Mouse (Mus musculus) adrenal gland, adult (tissue): ENCODE results near the gene Arhgap40.

Experiments
- DNase-seq, 2 experiments: peaks; one replicate each; pipeline ENCODE4 v3.0.0; 2022 to 2023; ENCODE audit warnings: low spot score in 1 of 2; ENCODE audit not compliant: inconsistent age in 2 of 2

Arhgap40 gene

DNA sequence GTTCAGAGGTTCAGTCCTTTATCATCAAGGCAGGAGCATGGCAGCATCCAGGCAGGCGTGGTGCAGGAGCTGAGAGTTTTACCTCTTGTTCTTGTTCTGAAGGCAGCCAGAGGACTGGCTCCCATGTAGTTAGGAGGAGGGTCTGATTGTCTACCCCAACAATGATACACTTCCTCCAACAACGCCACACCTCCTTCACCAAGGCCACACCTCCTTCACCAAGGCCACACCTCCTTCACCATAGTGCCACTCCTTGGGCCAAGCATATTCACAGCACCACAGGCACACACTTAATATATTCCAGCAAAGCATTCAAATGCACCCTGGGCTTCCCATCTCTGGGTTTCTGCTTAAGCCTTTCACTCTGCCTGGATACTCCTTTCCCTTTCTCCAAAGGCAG, 32.7 kb downstream of the Arhgap40 start:
- DNase-seq = no peak

DNA sequence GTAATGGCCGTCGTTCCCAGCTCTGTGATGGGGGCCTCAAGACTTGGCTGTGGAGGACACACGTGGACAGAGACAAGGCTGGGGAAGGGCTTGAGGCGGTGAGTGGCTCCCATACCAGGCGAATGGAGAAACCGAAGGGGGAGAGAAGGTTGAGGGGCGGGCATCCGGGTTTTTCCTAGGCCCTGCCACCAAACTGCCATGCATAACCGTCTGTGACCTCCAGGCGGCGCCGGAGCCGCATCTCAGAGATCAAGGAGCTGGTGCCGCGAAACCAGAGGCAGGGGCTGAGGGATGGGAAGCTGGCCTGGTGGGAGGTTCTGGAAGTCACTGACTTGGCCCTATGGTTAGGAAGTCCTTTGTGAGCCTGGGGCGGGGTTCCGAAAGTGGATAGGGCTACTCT, 34.2 kb downstream of the Arhgap40 start:
- DNase-seq = peak; percentile 49 to 80

DNA sequence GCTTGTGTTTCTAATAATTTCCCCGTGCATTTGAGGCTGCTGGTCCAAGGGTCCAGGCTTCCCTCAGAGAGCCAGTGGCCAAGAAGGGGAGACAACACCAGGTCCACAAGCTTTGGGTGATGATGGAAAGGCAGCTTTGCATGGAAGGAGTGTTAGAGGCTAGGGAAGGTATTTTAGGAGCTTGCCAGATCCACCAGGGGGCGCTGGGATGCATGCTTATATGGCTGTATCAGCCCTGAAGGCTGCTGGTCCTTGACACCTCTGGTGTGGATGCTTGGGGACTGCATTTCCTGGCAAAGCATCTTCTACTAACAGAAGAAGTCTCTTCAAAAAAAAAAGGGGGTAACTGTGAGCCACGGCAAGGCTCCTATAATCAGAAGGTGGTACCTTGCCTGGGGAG, 37.5 kb downstream of the Arhgap40 start:
- DNase-seq = peak; percentile 65 to 89

DNA sequence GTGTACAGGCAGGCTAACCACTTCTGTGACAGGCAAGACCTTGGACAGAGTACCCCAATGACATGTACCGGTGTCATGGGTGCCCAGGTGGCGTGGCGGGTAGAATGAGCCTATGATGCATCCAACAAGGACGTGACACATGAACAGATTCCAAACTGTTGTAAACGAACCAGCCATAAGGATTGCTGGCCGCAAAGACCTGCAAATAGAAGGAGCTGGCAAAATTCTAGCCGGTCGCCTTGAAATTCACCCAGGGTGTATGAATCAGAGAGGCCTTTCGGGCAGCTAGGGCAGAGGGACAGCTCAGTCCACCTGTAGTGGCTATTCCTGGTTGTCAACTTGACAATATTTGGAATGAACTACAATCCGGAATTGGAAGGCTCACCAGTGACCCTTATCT, 41.8 kb downstream of the Arhgap40 start:
- DNase-seq = peak; percentile 33 to 68

DNA sequence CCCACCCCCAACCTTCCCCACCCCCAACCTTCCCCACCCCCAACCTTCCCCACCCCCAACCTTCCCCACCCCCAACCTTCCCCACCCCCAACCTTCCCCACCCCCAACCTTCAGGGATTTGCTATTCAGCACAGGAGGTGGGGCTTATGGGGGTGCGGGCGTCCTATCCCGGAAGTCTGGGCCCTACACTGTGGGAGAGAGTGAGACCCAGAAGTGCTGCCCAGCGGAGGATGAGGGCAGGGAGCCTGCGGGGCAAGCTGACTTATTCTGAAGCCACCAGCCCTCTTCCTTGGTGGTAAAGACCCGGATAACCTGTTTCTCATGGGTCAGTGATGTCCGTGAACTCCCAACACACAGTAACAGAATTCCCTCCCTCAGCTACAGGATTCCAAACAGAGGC, 42.7 kb downstream of the Arhgap40 start:
- peak; percentile 64 to 75 for DNase-seq

DNA sequence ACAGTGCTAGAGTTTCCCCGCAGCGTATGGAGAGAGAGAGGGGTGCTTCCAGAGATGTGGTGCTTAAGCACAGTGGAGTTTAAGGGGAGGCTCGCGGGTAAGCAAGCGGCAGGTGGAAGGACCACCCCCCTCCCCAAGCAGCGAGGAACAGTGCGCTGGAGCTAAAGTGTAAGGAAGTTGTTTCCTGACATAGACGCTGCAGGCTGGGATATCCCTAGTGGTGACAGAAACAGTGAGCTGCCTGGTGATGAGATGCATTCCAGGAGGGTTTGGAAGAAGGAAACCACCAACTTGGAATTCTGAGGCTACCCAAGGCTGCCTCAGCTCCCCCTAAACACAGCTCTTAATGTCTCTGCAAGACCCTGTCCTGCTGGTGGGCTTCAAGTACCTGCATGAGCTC, 43.2 kb downstream of the Arhgap40 start:
- DNase-seq = no peak

DNA sequence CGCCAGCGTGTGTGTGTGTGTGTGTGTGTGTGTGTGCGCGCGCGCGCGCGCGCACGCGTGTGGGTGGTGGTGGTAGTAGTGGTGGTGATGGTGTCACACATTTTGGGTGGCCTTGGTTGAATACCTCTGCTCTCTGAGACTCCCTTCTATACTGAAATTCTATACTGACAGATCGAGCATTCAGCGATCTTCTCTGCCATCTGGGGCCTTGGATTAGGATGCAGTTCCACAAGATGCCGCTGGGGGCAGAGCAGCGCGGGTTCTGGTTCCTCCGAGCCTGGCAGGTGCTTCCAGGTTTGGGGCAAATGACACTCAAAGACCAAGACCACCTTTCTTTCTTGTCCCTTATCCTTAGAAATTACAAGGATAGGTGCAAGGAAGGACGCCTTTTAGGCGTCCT, 43.6 kb downstream of the Arhgap40 start:
- peak; percentile 57 to 87 for DNase-seq

DNA sequence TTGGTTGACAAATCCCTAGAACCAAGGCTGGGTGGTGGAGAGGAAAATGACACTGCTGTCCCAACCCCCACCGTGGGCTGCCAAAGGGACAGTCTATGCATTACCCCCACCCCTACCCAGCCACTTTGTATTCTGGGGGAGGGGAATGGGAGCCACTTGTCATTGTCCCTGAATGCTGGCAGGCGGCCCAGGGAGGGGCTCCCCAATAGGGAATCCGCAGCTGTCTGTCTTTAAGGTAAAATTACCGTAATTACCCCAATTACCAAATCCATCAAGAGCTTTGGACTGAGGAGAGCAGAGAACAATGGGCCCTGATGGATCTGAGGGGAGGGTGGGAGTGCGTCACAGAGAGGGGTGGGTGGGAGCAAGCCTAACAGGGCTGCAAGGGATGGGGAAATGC, 44.2 kb downstream of the Arhgap40 start:
- DNase-seq = no peak

DNA sequence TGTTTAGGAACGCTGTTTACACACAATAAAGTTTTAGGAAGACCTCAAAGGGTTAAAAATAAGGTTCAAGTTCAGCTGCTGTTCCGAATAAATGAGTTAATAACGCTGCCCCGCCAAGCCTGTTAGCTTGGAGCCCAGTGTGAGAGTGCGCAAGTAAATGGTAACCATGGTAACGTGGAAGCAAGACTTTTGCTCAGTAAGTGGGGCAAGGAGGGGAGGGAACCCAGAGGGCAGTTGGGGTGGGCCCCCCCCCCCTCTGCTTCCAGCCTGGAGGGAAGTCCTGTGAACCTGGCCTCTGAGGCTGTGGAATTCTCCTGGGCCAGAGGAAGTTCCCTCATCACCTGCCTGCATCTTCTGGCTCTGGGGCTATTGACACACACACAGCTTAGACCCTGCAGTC, 47.3 kb downstream of the Arhgap40 start:
- no peak for DNase-seq

DNA sequence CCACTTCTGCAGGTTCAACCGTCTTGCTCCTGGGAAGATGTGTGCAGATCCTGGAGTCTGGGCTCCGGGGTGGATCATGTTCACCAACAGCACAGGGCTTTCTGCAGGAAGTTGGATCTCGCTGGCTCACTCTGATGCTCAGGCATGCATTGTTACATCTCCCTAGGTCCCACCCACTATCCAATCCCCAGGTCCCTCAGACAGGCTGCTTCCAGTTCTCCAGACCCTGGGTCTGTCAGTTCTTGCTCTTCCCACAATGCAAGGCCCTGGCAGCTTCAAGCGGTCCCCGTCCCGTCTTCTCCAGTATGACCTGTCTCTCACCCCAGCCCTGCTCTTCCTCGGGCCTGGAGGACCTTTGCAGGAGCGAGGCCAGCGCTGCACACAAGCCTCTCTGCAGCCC, 48.2 kb downstream of the Arhgap40 start:
- no peak for DNase-seq

DNA sequence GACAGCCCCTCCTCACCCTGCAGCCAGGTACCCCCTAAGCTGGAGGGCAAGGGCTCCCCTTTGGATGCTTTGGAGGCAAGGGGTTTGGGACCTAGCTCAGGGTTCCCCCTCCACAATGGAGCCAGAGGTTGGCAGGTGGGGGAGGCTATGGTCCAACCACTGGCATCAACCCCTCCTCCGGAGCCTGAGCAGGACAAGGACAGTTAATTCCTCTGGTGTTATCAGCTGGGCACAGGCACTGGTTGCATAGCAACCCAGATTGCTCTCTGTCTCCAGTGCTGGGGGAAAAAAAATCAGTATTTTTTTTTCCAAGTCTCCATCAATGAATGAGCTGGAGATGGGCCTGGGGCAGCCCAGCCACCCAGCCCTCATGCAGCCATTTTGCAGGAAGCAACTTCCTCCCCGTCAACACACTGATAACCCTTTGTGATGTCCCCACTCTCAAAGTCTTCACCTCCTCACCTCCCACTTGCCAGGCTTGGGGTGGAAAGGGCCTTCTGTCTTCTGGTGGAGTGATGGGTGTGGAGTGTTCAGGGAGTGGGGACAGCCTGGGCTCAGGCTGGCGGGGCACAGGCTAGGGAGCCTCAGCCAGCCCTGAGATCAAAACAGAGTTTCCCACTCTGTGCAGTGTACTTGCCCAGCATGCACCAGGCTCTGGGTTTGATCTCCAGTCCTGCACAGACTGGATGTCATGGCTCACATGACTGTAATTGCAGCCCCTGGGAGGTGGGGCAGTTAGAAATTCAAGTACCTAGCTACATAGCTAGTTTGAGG, 49.0 kb downstream of the Arhgap40 start:
- DNase-seq = no peak

DNA sequence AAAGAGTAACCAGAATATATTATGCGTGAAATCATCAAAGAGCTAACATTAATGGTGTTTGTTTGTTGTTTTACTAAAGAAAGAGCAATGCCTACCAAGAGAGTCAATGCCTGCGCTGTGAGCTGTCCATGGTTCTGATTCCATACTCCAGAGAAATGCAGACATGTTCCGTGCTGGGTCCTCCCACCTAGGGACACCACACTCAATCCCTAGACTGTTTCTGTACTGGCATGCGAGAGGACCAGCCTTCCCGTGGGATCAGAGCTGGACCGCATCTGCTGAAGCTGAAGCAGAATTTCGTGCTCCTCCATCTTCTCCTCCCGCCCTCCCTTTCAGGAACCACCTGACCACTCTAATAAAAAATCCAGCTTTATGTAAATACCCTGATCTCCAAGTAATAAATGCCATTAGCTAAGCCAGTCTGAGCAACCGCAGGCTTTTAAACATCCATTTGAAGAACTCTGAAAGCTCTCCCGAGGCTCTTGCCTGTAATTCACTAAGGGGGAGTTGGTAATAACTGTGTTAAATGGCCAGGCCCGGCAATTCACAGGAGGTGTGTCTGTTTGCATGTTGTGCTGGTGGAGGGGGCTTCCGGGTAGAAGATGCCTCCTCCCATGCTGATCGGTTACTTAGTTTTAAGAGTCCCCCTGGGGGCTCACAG, 58.0 kb downstream of the Arhgap40 start:
- DNase-seq = peak; percentile 58 to 85

DNA sequence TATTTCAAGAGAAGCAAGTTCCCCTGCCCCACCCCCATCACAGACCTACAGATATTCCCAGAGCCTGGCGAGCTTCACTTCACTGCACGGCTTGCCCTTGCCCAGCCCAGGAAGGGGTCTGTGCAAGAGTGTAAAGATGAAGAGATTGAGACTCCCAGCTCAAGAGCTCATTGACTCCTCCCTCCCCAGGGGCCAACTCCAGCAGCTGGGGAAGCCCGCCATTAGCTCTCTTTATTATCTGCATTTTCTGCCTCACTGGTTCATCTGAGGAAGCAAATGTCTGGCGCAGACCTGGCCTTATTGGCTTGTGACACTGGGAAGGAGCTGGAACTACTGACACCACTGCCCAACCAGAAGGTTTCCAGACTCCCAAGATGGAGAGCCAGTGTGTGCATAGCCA, 67.4 kb downstream of the Arhgap40 start:
- DNase-seq = no peak

DNA sequence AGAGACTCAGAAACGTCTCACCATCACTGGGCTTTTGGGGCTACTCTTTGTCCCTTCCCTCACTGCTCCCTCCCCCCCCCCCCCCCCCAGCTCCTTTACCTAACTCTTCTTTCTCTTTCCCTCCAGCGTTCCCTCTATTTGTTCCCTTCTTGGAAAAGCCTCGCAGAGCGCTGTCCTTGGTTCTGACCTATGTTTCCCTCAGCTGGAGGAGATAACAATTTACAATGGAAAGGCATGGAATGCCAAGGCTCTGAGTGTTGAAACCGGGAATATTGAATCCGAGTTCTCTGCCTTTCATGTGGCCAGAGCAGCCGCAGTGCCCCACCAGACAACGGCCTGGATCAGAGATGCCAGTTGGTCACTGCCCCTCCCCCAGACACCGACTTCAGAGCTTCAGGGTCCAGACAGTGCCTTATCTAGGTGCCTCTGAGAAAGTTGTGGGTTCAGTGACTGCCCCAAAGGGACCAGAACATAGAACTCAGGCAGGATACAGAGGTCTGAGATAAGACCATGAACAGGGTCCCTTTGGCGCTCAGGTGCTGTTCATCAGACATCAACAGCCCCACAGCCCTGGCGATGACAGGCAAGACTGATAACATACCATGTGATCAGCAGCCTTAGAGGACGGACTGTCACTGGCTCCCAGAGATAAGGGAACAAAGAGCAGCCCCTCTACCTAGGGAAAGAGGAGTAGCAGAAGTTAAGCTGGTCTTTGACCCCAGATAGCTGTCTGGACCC, 72.2 kb downstream of the Arhgap40 start:
- DNase-seq = peak; percentile 29 to 72

DNA sequence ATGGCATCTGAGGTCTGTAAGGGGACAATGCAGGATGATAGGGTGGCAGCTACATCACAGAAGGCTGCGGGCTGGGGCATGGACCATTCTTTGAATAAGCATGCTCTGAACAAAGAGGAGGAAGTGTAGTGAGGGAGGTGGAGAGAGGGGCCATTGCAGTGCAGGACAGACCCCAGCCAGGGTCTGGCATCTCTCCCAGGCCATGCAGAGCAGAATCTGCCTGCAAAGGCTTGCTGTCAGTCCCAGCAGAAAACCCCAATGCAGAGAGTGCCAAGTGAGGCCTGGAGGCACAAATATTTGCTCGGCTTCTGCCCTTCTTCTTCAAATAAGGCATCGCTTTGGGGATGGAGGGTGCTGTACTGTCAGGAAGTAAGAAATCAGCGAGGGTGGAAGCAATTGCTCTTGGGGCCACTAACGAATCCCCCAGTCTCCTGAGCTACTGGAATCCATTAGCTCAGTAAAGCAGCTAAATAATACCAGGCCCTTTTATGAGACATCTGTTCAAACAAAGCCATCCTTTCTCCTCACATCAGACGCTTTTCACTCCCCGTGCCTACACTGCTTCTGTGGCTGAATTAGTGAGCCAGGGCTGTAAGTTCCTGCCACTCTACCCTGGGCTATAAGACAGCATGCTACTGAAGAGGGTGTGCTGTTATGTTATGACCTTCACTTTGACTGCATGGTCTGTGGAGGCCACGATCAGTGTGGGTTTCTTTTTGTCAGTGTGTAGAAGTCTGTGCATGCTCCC, 76.1 kb downstream of the Arhgap40 start:
- DNase-seq = no peak

DNA sequence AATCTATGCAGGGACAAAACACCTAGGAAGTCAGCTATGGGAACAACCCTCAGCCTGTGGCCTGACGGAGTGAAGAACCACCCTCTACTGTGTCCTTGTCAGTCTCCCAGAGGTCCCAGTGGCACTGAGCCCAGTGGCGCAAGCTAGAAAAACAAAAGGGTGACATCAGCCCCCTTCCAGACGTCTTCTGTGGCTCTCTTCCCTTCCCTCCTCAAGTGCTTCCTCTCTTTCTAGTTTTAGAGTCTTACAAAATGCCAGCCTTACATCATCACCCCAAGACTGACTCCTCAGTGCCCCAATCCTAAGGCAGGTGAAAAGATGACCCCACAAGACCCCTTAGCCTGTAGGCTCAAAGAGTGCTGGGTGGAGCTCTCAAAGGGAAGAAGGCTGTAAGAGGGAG, 77.9 kb downstream of the Arhgap40 start:
- DNase-seq = no peak

DNA sequence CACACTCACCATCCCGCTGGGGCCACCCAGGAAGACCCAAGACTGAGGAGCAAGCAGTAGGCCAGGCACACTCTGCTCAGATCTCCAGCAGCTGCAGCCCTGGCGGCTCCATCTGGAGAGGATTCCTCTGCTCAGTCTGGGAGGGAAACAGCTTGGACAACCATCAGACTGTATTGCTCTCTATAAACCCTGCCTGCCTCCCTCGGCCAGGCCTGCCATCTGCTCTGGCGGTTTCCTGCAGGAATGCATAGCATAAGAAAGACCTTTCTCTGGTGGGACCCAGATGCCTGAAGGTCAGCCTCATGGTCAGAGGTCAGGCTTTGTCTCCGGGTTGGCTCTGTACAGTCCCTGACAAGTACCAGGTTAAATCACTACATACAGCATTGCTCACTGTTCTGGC, 78.7 kb downstream of the Arhgap40 start:
- no peak for DNase-seq

DNA sequence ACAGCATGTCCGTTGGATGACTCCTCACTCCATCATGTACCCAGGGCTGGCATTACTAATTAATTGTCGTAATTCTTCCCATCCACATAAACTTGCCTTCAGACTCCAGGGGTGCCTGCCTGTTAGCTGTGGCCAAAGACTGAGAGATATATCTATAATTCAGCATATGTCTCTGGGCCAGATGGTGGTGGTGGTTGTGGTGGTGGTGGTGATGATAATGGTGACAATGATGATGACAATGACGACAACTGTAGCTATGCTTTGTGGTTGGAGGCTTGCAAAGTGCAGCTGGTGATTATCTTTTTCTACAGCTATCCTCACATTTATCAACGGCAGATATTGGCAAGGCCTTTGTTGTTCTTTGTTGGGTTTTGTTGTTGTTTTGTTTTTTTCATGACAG, 80.8 kb downstream of the Arhgap40 start:
- no peak for DNase-seq

DNA sequence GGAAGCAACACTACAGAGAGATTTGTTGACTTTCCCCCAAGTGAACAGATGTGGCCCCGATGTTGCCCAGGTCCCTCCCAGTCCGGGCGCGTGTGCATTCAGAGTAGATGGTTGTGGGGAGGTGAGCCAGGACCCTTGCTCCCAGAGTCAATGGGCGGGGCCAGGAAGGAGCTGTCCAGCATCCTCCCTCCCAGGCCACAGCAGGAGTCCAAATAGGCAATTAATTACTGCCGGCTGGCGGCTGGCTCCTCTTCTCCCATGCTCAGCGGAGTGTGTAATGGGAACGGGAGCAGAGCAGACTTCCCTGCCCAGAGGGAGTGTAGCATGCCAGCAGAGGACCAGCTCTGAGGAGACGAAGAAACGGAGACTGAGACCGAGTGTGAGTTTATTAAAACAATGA, 82.5 kb downstream of the Arhgap40 start:
- DNase-seq = peak in 1 of 2 experiments; percentile 32

DNA sequence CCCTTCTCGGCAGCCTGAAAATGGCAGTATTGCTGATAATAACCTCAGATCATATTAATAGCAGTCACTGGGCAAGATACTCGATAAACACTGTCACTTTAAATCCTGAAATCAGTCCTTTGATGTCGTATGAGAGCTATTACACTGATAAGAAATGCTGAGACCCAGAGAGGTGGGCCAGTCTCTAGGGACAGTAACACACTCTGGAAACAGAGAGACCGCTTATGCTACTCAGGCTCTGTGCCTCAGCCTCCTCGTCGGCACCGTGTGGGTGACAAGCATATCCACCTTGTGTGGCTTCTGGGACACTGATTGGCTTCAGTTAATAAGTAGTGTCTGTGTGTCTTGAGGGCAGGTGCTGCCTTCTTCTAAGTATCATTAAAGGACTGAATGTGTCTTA, 83.0 kb downstream of the Arhgap40 start:
- DNase-seq = no peak

DNA sequence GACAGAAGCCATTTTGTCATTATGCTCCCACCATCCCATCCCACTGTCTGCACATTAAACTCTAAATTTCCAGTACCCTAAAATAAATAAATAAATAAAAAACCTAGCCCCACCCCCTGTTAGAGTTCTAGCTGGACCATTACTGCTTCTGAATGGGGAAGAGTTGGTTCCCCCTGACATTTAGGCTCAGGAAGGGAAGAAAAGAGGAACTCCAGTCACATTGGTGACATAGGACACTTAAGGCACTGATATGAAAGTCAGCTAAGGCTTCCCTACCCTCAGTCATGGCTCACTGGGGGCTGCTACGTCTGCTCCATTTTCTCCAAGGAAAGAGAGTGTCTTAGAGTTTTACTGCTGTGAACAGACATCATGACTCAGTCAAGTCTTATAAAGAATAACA, 84.2 kb downstream of the Arhgap40 start:
- no peak for DNase-seq
